Mouse (Mus musculus) cerebellum, postnatal 25 days (tissue): ENCODE data around the gene B3gnt9.
"Not testable (repeated sequence)": the region's sequence is repeated elsewhere in the genome, so short reads cannot be mapped to it uniquely, and the experiment has no call there.

Experiments used
- DNase-seq, 2 experiments: peaks; one replicate each; pipeline ENCODE4 v3.0.0; 2021; ENCODE audit warnings: mixed read lengths in 2 of 2

B3gnt9 gene

DNA sequence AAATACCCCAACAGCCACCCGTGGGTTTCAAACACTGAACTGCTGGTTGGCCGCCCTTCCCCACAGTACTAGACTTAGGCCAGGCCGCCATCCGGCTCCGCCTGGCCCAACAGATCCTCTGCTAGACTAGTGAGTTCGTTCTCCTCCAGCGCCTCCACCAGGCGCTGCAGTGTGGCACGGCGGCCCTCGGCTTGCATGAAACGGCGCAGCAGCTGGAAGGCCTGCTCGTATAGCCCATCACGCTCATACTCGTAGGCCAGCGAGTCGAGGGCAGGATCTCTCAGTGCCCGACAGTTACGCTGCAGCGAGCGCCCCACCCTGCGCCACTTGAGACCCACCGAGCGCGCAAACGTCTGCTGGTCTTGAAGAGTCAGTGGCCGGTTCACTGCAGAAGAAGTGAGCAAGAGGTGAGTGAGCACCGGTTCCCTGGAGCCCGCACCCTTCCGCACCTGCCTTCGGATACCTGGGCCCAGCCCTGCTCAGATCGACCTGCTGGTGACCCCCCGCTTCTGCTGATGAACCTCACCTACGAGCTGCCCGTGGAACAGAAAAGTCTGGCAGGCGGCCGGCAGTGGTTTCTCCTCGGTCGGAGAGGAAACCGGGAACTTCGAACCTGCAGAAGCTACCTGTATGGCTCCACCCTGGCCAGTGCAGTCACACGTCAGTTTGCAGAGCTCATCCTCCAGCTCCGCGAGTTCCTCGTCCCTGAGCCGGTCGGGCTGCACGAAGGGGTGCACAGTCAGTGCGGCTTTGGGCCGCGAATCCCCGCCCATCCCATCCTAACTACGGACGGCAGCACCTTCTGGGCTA is 4.2 kb upstream of the B3gnt9 start:
- DNase-seq: peak; percentile 36 to 52

DNA sequence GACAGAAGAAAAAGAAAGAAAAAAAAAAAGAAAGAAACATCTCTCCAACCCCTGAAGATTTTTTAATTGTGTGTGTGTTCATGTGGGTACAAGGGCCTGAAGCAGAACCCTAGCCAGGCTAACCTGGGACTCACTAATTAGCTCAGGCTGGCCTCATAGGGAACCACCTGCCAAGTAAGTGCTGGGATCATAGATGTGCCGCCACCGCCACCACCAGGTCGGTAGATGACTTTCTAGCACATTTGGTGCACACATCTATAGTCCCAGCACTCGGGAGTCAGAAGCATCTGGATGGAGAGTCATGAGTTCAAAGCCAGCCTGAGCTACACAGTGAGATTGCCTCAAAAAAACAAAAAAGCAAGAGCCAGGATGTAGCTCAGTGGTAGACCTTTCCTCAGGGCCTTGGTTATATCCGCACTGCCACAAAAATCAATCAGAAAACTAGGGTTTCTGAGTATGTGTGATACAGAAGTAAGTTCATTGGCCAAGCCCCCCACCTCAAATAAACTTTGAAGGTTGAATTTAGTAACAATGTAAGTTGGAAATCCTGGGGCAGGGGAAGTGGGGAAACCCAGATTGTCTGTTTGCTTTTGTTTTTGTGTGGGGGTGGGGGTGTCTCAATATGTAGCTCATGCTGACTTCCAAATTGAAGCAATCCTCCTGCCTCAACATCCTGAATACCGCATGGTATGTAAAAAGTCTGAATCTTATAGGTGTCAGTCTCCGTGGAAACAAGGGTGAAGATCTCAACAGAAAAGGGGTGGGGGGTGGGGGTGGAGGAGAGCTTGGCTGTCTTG is 2.6 kb upstream of the B3gnt9 start:
- DNase-seq: no peak

DNA sequence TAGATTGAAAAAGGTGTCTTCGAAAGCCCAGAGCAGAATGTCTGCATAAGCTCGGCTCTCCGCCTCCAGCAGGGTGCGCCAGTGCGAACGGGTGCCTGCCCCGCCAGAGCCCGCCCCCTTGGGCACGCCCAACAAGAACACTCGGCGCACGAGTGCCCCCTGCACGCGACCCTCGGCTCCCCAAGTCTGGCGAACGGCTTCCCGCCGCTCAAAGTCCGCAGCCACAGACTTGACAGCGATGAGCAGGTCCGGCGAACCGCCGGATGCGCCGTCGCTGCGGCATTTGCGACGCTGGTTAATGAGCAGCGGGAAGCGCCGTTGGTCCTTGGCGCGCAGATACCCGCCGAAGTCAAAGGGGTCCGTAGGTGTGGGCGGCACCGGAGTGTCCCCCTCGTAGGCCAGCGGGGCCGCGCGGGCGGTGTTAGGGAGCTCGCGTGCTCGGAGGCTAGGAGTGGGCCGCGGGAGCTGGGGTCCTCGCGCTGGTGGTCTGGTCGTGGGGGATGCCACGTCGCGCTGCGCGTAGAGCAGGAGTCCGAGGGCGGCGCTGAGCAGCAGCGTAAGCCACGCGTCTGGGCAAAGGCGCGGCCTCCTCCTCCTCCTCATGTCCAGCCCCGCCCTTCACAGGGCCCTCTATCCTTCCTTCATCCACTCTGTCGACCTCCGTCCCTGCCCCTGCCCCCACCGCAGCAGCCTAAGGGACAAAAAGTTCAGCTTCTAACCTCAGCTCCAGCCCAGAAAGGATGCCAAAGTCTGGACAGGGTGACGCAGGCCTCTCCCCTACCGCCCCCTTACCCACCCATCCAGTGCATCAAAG is 594 bp downstream of the B3gnt9 start:
- peak; percentile 84 to 93 for DNase-seq

DNA sequence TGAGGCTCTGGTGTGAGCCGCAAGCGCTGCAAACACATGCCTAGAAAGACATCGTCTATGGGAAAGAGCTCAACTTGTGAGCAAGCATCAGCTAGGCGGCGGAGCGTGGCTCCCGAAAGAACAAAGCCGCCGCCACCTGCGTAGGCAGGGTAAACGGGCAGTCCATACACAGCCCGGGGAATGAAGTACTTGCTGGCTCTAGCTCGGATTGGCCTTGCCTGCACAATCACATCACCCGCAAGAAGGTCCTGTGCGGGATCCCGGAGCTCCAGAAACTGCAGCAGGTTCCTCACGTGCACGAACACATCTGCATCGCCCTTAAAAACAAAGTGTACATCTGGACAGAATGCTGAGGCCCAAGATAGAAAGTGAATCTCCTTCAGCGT is 1.2 kb downstream of the B3gnt9 start:
- no peak for DNase-seq

DNA sequence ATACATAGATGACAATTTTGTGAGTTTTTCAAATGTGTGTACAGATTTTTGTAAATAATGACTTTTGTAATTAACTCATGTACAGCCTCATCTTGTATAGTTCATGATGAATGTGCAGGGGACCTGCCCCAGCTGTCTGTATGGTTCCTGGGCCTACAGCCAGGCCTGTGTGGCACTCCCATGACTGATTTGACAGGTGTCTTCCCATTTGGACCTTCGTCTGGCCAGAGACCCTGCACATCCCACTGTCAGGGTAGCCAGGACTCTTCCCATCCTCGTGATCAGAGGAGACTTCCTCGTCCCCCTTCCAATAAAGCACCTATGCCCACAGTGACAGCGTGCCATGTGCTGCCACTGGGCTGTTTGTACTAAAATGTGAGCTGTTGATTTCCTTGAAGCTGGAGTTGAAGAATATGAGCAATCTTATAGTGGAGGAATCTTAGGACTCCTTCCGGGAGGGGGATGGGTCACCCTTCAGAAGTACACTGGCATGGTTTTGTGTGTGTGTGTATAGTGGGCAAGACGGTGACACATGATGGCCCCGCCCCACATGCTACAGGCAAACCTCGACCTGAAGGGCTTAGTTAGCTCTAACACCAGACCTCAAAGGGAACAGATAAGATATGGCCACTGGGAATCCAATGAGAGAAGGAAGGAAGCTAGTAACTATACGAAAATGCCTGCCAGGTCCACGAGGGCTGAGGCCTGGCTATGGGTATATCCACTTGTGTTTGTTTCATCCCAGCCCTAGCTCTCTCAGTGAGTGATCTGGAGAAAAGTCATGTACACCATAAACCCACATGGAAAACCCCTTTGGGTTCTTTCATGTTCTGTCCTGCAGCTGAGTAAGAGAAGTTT is 2.0 kb downstream of the B3gnt9 start:
- DNase-seq: no peak

DNA sequence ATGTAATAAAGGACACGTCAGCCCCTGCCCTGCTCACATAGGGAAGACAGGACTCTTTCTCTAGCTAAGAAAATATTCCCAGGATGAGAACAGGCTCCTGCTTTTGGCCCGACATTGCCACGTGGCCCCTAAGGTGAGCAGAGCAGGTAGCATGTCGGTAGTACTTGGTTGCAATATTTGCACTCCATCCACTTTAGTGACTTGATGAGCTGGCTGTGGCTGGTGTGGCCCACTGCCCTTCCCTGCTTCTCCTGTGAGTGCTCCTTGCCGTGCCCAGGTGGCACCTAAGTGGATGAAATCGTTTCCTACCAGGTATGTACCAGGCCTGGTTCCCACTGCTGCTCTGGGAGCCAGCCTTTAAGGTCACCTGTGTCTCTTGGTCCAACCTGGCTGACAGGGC is 3.0 kb downstream of the B3gnt9 start:
- no peak for DNase-seq

DNA sequence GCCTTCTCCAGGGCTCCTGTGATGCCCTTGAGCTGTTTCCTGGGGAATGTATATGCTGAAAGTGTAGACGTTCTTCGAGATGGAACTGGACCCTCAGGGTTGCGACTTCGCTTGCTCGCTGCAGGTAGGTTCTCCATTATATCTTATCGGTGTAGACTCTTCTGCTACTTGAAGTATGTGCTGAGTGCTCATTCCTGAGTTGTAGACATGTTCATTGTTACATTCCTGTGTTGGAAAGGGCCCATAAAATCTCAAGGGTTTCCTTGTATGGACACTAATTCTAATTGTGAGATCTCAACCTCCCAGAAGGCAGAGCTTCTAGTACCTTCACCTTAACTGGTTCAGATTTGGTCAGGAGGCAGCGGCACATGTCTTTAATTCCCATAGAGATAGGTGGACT is 13.9 kb downstream of the B3gnt9 start:
- DNase-seq: no peak

DNA sequence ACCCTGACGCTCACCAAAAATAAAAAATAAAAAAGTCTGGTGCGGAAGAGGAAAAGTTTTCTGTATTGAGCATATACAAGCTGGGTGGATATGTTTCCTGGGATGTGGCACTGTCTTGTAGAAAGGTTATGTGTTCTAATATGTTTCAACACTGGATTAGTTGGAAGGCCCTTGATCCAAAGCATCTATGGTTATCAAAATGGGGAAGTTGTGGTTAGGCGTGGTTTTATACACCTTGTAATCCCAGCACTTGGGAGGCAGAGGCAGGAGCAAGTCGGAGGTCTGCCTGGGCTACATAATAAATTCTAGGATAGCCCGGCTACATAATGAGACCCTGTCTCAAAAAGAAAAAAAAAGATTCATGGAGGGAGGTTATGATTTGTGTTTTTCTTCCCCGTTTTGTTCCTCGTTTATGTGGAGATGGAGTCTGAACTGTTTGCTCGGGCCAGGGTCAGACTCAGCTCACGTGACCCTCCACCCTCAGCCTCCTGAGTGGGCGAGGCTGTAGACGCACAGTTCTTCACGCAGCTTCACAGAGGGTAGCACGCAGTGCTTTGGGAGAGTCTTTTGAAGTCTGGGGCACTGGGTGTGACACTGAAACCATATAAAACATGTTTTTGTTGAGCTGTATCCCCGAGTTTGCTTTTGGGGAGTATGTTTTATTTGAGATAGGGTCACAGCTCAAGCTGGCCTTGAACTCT is 17.4 kb downstream of the B3gnt9 start:
- DNase-seq: no peak

DNA sequence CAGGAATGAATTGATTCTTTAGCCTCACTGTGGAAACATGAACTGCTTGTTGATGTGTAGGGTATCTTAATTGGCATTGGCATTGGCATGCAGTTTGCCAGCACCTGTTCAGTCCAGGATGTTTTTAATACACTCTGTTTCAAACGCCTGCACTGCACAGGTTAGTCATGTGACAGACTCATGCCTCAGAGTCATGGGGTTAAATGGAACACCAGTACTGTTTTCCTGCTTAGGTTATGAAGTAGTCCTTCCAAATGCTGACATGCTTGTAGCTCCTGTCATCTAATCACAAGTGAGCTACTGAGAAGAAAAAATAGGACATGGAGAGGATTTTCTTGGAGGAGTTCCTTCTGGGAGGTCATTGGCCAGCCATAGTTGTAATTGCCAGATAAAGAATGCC is 19.7 kb downstream of the B3gnt9 start:
- DNase-seq: no peak

DNA sequence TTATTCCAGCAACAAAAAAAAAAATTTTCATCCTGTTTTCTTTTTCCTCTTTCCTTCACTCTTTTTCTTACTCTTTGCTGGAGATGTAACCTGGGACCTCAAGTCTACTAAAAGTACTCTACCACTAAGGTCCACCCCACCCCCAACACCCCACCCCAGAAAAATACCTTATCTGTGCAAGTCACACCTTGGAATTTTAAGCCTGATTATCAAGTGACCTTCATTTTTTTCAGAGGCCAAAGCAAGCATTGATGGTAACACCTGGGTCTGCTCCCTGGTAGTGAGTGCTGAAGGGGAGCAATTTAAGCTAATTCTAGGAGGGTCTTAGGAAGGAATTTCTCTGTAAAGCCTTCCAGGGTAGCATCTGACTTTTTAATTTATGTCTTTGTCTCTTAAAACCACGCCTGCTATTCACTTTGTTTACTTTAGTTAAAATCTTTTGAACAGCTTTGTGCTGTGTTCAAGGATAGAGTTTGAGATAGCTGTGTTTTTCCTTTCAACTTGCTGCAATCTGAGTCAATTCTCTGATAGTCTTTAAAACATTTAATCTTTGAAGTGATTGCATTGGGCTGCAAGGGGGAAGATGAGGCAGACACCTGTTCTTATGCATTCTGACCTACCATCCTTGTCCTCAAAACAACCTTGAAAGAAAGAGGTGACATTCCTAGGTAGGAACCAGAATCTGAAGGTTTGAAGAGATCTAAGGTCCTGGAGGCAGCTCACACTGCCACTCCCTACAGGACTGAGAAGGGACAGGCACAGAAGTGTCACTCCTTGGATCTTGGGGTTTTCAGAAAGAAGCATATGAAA is 21.6 kb downstream of the B3gnt9 start:
- DNase-seq: no peak

DNA sequence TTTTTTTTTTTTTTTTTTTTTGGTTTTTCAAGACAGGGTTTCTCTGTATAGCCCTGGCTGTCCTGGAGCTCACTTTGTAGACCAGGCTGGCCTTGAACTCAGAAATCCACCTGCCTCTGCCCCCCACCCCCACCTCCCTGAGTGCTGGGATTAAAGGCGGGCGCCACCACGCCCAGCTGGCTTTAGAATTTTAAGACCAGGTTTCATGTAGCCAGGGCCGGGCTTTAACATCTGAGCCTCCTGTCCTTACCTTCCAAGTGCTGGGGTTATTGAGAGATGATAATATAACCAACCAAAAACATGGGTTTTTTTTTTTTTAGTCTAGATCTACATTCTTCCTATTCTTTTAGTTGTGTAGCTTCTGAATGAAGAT is 22.6 kb downstream of the B3gnt9 start:
- DNase-seq: not testable (repeated sequence)

DNA sequence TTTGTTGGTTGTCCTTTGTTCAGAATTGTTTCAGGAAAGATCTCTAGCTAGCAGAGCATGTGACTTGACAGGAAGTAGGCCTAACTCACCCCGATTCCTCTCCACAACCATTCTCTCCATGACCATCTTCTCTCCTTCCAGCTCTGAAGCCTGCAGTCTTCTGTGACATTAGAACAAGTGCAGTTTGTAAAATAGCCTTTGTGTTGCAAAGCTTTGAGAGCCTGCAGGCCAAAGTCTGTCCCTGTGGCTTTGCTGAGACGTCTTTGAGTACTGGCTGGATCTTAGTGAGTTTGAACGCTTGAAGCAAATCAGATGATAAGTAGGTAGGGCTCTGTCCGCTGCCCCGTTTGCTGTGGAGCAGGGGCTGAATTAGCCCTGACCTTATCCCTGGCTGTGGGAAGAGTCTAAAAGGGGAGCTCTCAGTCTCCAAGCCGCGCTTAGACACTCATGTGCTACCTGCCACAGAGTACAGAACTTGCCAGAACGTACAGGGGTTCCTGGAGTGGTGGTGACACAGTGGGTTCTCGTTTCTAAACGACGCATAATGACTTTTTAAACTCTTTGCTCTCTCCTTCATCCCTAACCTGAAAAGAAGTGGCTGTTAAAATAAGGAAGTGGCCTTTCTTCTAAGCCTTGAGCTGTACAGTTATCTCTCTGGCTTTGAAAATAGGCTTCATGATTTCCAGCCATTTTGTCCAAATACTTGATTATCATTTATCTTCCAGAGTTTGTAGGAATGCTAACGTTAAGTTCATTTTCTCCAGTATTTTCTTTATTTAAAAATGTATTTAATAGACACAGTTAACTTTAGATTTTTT is 23.2 kb downstream of the B3gnt9 start:
- no peak for DNase-seq

DNA sequence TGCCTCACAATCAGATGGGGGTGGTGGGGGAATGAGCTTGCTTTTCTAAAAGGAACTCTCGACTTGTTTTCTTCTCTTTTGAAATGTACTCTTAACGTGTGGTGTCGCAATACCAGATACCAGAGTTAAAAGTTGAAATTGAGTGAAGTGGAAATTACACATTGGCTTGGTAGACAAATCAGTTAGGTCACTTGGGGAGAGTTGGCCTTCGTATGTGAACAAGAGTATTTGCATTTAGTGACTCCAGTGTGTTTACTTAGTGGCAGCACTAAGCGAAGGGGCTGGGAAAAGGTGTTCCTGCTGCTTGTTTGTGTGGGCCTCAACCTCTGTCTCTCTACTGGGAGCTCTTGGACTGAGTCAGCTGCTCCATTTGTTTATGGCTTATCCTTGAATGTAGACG is 29.0 kb downstream of the B3gnt9 start:
- DNase-seq: no peak

DNA sequence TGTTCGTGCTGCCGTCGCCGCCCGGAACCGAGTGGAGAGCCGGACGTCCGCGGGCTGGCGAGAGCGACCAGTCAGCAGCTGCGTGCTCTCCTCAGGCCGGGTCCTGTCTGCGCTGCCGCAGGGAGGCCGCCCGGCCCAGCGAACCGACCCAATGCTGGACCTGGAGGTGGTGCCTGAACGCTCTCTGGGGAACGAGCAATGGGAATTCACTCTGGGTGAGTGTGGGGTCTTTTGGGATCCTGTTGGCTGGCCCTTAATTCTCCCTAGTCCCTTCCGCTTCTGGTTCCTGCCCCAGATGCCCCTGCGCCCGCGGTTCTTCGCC is 29.7 kb downstream of the B3gnt9 start:
- no peak for DNase-seq

DNA sequence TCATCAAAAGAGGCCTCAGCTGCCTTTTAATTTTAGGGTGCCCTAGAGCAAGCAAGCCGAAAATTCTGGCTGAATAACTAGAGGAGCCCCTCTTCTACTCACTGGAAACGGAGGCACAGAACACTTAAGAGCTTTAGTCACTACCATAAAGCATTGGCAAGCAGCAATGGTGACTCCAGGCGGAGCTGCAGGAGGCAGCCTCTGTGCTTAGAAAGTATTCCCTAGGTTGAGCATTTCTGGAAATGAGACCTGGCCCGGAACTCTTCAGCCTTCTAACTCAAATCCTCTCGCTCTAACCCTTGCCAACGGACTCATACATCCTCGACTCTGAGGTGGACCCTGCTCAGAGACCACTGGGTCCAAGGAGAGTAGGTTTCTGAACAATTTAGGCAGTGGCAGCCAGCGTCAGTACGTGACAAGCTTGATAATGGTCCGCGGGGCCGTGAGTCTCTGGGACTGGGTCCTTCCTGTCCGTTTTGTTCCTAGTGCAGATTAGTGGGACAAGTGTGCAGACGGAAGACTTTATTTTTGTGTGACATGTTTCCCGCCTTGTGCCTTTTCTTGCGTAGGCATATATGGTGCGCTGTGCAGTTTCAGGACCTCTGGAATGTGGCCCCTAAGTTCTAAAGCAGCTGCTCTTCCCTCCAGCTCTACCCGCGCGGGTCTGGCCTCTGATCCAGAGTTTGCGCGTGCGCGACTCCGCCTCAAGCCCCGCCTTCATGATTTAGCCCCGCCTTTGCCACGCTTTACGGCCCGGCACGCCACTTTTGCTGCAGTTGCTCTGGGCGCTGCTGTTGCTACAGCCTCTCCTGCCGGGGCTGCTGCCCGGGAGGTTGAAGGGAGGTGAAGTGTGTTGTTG is 30.3 kb downstream of the B3gnt9 start, which contains the start of gene D230025D16Rik:
TSS of gene D230025D16Rik (plus strand) at position 733 of the 859 bp plus-strand sequence.
- DNase-seq: peak; percentile 95 to 97

DNA sequence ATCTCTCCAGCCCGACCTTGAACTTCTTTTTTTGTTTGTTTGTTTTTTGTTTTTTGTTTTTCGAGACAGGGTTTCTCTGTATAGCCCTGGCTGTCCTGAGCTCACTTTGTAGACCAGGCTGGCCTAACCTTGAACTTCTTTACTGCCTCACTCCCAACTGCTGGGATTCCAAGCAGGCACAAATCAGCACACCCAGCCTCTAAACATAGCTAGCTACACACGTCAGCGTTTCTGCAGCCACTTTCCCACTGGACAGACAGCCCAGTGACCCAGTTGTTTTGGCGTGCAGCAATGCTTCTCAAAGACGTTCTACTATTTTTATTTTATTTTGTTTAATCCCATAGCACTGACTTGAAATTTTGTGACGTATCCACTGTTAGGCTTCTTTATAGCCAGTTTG is 31.1 kb downstream of the B3gnt9 start:
- no peak for DNase-seq

DNA sequence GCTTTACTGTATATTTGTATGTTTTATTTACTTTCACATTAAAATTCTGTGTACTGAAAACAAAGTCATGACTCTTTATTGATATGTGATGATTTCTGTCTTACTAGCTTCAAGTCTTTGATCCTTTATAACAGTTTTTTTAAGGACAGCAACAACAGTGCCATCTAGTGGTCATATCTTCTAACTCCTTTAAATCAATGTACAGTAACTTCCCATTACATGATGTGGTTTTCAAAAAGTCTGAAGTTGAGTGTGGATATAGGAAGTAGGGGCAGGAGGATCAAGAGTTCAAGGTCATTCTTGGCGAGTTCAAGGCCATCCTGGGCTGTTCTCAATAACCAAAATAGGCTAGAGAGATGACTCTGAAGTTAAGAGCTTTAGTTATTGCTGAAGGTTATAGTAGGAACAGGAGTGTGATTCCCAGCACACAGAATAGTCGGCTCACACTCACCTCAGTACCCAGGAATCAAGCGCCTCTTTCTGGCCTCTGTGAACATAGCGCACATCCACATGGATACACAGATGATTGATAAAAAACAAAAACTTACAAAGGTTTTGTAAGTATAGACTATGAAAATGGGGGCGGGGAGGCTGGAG is 36.9 kb downstream of the B3gnt9 start:
- DNase-seq: peak in 1 of 2 experiments; percentile 14

DNA sequence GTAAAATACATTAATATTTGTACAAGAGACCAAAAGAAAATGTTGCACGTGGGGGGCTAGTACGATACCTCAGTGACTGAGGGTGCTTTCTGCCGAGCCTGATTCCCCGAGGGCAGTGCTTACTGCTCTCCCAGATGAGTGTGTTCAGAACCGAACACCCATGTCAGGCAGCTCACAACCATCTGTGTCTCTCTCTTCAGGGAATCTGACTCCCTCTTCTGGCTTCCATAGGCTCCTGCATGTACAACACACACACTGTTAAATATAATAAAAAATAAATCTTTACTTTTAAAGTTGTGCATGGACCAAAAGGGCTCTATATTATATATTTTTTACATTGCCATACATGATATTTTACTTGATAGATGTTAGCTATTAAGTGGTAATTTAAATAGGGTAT is 40.8 kb downstream of the B3gnt9 start:
- DNase-seq: no peak
